Mouse (Mus musculus) brain, embryonic 14.5 days (tissue): Measurements from ENCODE around the gene Astn1.

ENCODE experiments used
- CTCF ChIP-seq: fragments of 200-500 bp; IDR thresholded peaks from 2 replicates; pipeline ENCODE4 v1.5.1; 2012; ENCODE audit warnings: inconsistent platforms, mild to moderate bottlenecking, moderate library complexity, borderline replicate concordance; ENCODE audit not compliant: insufficient read depth, insufficient read length; ENCODE audit errors: extremely low read depth
- POLR2A ChIP-seq: fragments of 200-500 bp; IDR thresholded peaks from 2 replicates; pipeline ENCODE4 v1.6.1; 2012; ENCODE audit warnings: mild to moderate bottlenecking, inconsistent platforms, borderline replicate concordance; ENCODE audit not compliant: poor library complexity, insufficient read depth, insufficient read length, severe bottlenecking; ENCODE audit errors: extremely low read depth

- TF ChIP-seq POLR2A (no peak), CTCF (no peak)
These were observed 103.2 kb downstream of the Astn1 start for GRCm38 (mm10) chr1:158465286-158465685.
